Mouse (Mus musculus) stomach, postnatal 0 days (tissue): ENCODE results near the gene Actb.

Experiments used
- CTCF ChIP-seq: IDR thresholded peaks from 2 replicates; pipeline ENCODE4 v1.5.1; 2016; ENCODE audit warnings: antibody characterized with exemption, low read depth, mild to moderate bottlenecking, moderate library complexity
- EP300 ChIP-seq: optimal IDR thresholded peaks from 2 replicates; pipeline ENCODE3; 2016; ENCODE audit warnings: antibody characterized with exemption

GRCm38 (mm10) chr5:142936336-142936719 lies 29.8 kb upstream of the Actb start:
- TF ChIP-seq CTCF (peak; percentile 99), EP300 (no peak)
